Mouse (Mus musculus): ENCODE data around the gene Slc12a1. TPM values are rescaled to one million over a fixed set of nuclear protein-coding genes. Genes with fewer than 3 reads are reported as not detected.
A peak's percentile ranks its signal among the peaks of the same experiment; 100 is the strongest.

Slc12a1 gene
- total RNA-seq, 2 experiments from 2014 or later: not detected

GRCm38 (mm10) chr2:125252275-125252674, 100.0 kb downstream of the Slc12a1 start:
- peak; percentile 43 for ATAC-seq (replicated peaks; ENCODE audit: poor library complexity, severe bottlenecking)

DNA sequence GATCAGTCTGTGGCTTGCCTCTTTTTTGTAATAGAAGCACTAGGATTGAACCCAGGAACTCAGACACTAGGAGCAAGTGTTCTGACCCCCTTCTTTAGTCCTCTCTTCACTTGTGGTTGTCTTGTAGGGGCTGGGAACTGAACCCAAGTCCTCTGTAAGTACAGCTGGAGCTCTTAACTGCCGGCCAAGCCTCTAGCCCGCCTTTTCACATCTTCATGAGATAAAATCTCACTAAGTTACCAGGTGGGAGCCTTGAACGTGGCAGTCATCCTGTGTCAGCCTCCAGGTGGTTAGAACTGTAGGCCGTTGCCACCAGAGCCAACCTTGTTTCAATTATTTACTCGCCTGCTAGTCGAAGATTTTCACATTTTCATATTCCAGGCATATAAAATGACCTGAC, 101.4 kb downstream of the Slc12a1 start:
- no peak for ATAC-seq (replicated peaks; ENCODE audit: poor library complexity, severe bottlenecking)

DNA sequence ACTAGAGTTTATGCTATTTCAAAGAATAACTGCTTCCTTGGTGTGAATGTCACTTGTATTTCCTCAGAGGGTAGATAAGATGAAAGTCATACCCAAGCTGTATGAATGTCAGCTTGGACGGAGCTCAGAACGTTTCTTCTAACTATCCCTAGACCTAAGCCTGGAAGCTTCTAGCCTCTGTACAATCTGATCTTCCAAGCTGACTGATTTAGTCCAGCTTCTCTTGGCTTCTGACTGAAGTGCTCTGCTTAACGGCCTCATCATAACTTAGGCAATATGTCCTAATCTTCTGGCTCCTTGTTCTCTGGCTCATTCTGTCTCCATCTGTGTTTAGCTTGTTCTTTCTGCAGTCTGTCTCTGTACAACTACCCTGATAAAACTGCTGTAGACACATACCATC, 102.3 kb downstream of the Slc12a1 start:
- no peak for ATAC-seq (replicated peaks; ENCODE audit: poor library complexity, severe bottlenecking)

DNA sequence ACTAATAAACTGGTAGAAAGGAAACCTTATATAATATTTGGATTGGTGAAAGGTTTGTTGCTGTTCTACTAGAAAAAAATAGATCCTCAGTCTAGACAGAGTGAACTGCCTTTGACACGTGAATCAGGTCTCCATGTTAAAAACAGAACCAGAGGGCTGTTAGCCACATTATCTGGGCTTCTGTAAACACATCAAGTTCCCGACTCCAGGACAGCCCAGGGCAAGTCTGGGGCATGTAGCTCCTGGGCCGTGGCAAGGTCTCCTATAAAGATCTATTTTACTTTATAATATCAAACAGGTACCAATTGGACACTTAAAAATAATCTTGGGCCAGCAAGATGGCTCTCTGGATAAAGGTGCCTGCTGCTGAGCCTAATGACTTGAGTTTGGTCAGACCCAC, 103.6 kb downstream of the Slc12a1 start:
- no peak for ATAC-seq (replicated peaks; ENCODE audit: poor library complexity, severe bottlenecking)

GRCm38 (mm10) chr2:125259230-125260120, 107.2 kb downstream of the Slc12a1 start:
- ATAC-seq (replicated peaks; ENCODE audit: poor library complexity, severe bottlenecking): 0 out of 2 replicates have a peak, but pooled peaks have one; percentile 61

GRCm38 (mm10) chr2:125260326-125260725, 108.0 kb downstream of the Slc12a1 start:
- ATAC-seq (replicated peaks; ENCODE audit: poor library complexity, severe bottlenecking): no peak

DNA sequence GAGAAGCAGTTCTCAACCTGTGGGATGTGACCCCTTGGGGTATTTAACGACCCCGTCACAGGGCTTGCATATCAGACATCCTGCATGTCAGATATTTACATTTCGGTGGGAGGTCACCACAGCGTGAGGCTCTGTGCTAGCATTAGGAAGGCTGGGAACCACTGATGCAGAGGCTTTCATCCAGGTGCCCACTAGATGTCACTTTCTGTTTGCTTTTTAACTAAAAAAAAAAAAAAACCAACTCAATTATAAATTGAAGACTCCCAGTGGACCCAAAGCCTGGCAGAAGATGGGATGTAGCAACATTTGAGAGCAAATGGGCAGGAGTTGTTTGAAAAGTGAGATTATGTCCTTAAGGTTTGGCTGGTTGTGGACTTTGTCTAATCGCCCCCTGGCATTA, 110.8 kb downstream of the Slc12a1 start:
- peak; percentile 35; the same call in 1 of the 2 replicates for ATAC-seq (replicated peaks; ENCODE audit: poor library complexity, severe bottlenecking)

DNA sequence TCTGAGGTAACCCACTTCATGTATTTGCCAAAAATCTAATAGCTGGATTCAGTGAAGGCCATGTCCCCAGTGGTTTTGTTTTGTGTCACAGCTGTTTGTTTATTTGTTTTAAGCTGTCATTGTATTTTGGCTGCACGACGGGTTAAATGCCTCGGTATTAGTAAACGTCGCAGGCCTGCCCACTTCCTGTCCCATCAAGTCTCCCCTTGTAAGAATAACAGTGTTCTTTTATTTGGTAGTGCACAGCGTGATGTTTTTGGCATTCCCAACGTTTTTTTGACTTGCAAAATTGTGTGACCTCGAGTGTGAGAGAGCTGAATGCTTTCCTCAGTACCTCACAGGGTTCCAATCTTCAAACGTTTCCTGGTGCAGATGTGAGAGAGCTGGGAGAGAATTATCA, 111.4 kb downstream of the Slc12a1 start:
- no peak for ATAC-seq (replicated peaks; ENCODE audit: poor library complexity, severe bottlenecking)

DNA sequence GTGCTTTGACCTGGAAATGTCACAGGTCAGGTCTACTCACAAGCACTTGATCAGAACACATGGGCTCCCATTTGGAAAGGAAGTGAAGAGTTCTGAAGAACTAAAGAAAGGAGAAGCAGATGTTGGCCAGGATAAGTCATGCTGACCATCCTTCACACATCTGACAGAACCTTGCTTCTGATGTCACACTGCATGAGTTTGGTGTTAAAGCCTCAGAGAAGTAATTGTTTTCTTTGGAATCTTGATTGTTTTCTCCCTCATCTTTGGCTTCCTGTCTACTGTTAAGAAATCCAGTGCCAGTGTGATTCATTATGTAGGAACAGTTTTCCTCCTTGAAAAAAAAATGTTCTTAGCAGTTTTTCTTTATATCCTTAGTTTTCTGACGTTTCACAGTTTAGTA, 116.6 kb downstream of the Slc12a1 start:
- ATAC-seq (replicated peaks; ENCODE audit: poor library complexity, severe bottlenecking): no peak

DNA sequence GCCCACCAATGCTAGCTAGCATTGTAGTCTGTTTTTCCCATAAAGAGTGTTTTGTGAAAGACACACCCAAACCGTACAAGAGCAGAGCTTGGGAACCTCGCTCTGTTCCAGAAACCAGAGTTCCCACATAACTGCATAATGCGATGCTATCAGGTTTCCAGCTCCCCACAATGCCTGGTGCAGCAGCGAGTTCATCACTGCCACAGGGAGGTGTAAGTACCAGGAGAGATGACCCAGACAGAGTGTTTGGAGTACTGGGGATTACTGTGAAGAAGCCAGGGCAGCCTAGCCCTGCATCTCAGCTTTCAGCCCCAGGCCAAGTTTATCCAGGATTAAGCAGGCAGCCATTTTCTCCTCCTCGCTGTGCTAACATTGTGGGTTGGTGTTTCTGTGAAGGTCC, 123.3 kb downstream of the Slc12a1 start:
- ATAC-seq (replicated peaks; ENCODE audit: poor library complexity, severe bottlenecking): no peak

DNA sequence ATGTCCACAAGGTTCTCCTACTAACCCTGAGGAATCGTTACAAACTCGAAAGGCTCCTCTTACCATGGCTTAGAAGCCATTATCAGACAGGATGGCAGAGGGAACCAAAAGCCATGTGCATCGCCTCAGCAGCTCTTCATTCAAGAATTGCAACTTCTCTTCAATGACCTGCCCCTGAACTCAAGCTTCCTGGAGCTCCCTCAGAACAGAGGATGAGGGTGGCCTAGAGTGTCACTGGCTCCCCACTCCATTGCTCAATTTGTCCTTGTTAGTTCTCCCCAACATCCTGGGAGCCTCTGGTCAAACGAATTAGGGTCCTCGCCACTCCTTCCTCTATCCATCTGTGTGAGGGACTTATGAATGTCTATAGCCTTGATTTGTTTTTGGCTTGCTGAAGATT, 124.4 kb downstream of the Slc12a1 start:
- ATAC-seq (replicated peaks; ENCODE audit: poor library complexity, severe bottlenecking): no peak

DNA sequence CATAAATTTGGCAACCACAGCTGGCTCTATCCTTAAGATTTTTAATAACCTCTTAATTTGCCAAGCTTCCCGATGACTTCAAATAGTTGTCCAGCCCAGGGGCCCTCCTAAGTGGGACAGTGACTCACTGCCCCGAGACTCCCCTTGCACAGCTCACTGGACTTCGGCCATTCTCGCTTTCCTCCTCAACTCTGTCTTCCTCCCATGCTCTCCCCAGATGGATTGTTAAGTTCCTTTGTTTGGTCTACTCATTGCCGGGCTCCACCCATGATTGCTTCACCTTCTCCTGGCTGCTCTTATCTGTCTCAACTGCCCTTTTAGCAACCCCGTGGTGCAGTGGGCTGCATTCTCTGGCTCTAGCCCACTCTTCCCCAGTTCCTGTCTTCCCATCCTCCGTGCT, 126.2 kb downstream of the Slc12a1 start:
- ATAC-seq (replicated peaks; ENCODE audit: poor library complexity, severe bottlenecking): peak; percentile 88

Other genes with a start within 250 kb of the Slc12a1 start
- gene Slc24a5, start 84.4 kb upstream of the Slc12a1 start, total RNA-seq (2014; fragmentation: Nextera tagmentation): not detected in 2 replicates
- gene Slc24a5, start 84.4 kb upstream of the Slc12a1 start, total RNA-seq (2017): 0.10 and 0.39 TPM in 2 replicates
- 14.4 and 22.0 TPM in 2 replicates for gene Myef2, start 28.8 kb upstream of the Slc12a1 start, total RNA-seq (2014; fragmentation: Nextera tagmentation)
- 30.2 and 43.0 TPM in 2 replicates for gene Myef2, start 28.8 kb upstream of the Slc12a1 start, total RNA-seq (2017)
- gene Ctxn2, start 15.8 kb upstream of the Slc12a1 start, total RNA-seq (2014; fragmentation: Nextera tagmentation): not detected in 2 replicates
- not detected in 2 replicates for gene Ctxn2, start 15.8 kb upstream of the Slc12a1 start, total RNA-seq (2017)
- gene Dut, start 94.7 kb downstream of the Slc12a1 start, total RNA-seq (2014; fragmentation: Nextera tagmentation): 295 and 300 TPM in 2 replicates
- 188 and 215 TPM in 2 replicates for gene Dut, start 94.7 kb downstream of the Slc12a1 start, total RNA-seq (2017)

All from granulocyte monocyte progenitor cell, adult 5-6 weeks (primary cell).